Mouse (Mus musculus) thymus, adult 2 months (tissue): ENCODE data around the gene Auts2.

Experiments used
- CTCF ChIP-seq: fragments of 200-500 bp; IDR thresholded peaks from 2 replicates; pipeline ENCODE4 v1.5.1; 2012; ENCODE audit warnings: mild to moderate bottlenecking, control low read depth, low read length, moderate library complexity, borderline replicate concordance; ENCODE audit not compliant: control insufficient read depth, poor library complexity, insufficient read depth; ENCODE audit errors: extremely low read depth
- POLR2A ChIP-seq: fragments of 200-500 bp; IDR thresholded peaks from 2 replicates; pipeline ENCODE4 v1.6.1; 2012; ENCODE audit warnings: mild to moderate bottlenecking, low read length, control low read depth, moderate library complexity; ENCODE audit not compliant: control insufficient read depth, poor library complexity, insufficient read depth; ENCODE audit errors: extremely low read depth

DNA sequence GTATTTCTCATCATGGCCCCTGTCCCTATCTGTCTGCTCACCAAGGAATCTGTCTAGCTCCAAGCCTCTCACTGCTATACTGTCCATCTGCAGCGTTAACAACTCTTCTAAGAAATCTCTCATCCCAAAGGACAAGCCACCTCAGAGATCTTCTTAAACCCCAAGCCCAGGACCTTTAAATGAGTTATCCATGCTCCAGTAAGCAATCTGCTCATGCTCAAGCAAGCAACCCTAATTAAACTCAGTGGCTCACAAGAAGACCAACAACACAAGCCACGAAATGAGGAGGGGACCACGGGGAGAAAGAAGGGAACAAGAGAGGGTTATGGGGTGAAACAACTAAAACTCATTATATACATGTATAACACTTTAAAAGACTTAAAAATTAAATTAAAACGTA, 535.2 kb downstream of the Auts2 start:
- TF ChIP-seq POLR2A: no peak
- TF ChIP-seq CTCF: no peak
